Mouse (Mus musculus) ES-Bruce4 (cell line): ENCODE results near the gene Fam163a.

Experiments used
- CTCF ChIP-seq: IDR thresholded peaks from one replicate; pipeline ENCODE4 v1.8.1; 2011; ENCODE audit warnings: low read depth, low read length
- EP300 ChIP-seq: IDR thresholded peaks from 2 replicates; pipeline ENCODE4 v1.6.1; 2011; ENCODE audit warnings: low read depth, low read length; ENCODE audit not compliant: insufficient read depth

GRCm38 (mm10) chr1:156186646-156187045, 18.2 kb downstream of the Fam163a start:
- no peak for TF ChIP-seq CTCF
- TF ChIP-seq EP300, result no peak
